Mouse (Mus musculus): ENCODE measurements around the gene Pam. TPM values are rescaled to one million over a fixed set of nuclear protein-coding genes. Genes with fewer than 3 reads are reported as not detected.

The Pam gene
- polyA plus RNA-seq, 1 experiment from 2014 or later, result 21.5 TPM

DNA sequence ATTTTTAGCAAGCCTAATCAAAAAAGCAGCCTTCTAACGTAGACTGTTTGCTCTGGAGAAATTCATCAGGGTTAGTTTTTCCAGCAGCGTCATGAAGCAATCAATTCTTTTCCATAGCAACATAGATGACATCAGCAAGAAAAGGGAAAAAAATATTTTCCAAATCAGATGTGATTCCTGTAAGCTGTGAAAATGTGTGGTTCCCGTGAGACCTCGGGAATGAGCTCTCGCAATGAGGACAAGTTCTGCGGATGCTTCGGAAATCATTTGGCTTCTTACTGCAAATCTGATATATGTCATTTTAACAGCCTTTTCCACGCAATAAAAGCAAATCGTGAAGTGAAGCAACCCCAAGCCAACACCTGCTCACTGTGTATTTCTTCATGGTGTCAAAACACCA, 207.9 kb downstream of the Pam start:
- no peaks in the 10 kb centered on the region for H3K4me1 ChIP-seq (replicated peaks; ENCODE audit: control insufficient read depth, insufficient read depth, low read length)
- no peak overlapping the region for H3K4me2 ChIP-seq (ENCODE audit: low read depth, low read length, severe bottlenecking)
- no peak overlapping the region for H3K27ac ChIP-seq (ENCODE audit: low read depth, low read length)
- H3K36me3 ChIP-seq (ENCODE audit: control insufficient read depth, insufficient read depth, low read length), result no peaks in the 10 kb centered on the region
- H3K9me3 ChIP-seq (ENCODE audit: control insufficient read depth, low read length), result no peaks in the 10 kb centered on the region
- no peaks in the 10 kb centered on the region for H3K27me3 ChIP-seq (ENCODE audit: control insufficient read depth, insufficient read depth, low read length)
- DNase-seq (ENCODE audit: low spot score) (no peak), ATAC-seq (replicated peaks; ENCODE audit: low FRiP score) (no peak)
- no peak overlapping the region for H3K9ac ChIP-seq (ENCODE audit: low read length)
- WGBS, result 93% methylated on average over 9 of the region's 9 CpGs
- H3K4me3 ChIP-seq (ENCODE audit: low read depth, low read length), result no peak overlapping the region

DNA sequence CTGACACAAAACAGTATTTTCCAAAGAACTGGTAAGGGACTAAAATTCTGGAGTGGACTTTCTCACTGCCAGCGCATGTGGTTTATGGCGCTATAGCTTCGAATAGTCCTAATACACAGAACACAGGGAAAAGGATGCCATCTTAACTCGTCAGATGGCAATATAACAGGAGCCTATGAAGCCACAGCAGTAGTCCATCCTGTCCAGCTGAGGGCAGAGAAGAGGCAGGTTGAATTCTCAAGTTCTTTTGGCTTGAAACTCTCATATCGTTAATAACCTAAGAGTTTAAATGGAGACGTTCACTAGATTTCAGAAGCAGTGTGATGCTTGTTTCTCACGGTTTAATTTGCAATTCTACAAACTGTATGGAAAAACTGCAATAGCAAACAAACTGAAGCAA, 211.9 kb downstream of the Pam start:
- no peaks in the 10 kb centered on the region for H3K27me3 ChIP-seq (ENCODE audit: control insufficient read depth, insufficient read depth, low read length)
- no peak overlapping the region for H3K4me3 ChIP-seq (ENCODE audit: low read depth, low read length)
- no peaks in the 10 kb centered on the region for H3K4me1 ChIP-seq (replicated peaks; ENCODE audit: control insufficient read depth, insufficient read depth, low read length)
- no peaks in the 10 kb centered on the region for H3K9me3 ChIP-seq (ENCODE audit: control insufficient read depth, low read length)
- H3K4me2 ChIP-seq (ENCODE audit: low read depth, low read length, severe bottlenecking), result no peak overlapping the region
- DNase-seq (ENCODE audit: low spot score) (no peak), ATAC-seq (replicated peaks; ENCODE audit: low FRiP score) (no peak)
- no peaks in the 10 kb centered on the region for H3K36me3 ChIP-seq (ENCODE audit: control insufficient read depth, insufficient read depth, low read length)
- H3K27ac ChIP-seq (ENCODE audit: low read depth, low read length), result no peak overlapping the region
- 87% methylated on average over 7 of the region's 7 CpGs for WGBS
- no peak overlapping the region for H3K9ac ChIP-seq (ENCODE audit: low read length)

DNA sequence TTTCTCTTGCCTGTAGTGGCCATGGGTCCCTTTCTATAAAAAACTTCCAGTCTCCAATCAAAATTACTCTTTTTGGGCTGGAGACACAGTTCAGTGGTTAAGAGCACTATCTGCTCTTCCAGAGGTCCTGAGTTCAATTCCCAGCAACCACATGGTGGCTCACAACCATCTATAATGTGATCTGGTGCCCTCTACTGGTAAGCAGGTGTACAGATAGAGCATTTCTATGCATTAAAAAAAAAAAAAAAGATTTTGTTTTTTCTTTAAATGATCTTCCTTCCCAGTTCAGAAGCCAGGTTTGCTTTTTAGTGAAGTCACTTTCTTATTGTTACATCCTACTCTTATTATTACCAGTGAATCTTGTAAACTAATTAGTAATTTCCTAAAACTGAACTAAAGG, 218.4 kb downstream of the Pam start:
- Histone ChIP-seq H3K4me2 (ENCODE audit: low read depth, low read length, severe bottlenecking) (no peak overlapping the region), H3K4me1 (replicated peaks; ENCODE audit: control insufficient read depth, insufficient read depth, low read length) (no peaks in the 10 kb centered on the region), H3K27me3 (ENCODE audit: control insufficient read depth, insufficient read depth, low read length) (no peaks in the 10 kb centered on the region), H3K27ac (ENCODE audit: low read depth, low read length) (no peak overlapping the region), H3K9me3 (ENCODE audit: control insufficient read depth, low read length) (no peaks in the 10 kb centered on the region), H3K4me3 (ENCODE audit: low read depth, low read length) (no peak overlapping the region), H3K9ac (ENCODE audit: low read length) (no peak overlapping the region), H3K36me3 (ENCODE audit: control insufficient read depth, insufficient read depth, low read length) (no peaks in the 10 kb centered on the region; the same call in 1 of the 2 replicates)
- no peak for DNase-seq (ENCODE audit: low spot score)
- ATAC-seq (replicated peaks; ENCODE audit: low FRiP score), result no peak

DNA sequence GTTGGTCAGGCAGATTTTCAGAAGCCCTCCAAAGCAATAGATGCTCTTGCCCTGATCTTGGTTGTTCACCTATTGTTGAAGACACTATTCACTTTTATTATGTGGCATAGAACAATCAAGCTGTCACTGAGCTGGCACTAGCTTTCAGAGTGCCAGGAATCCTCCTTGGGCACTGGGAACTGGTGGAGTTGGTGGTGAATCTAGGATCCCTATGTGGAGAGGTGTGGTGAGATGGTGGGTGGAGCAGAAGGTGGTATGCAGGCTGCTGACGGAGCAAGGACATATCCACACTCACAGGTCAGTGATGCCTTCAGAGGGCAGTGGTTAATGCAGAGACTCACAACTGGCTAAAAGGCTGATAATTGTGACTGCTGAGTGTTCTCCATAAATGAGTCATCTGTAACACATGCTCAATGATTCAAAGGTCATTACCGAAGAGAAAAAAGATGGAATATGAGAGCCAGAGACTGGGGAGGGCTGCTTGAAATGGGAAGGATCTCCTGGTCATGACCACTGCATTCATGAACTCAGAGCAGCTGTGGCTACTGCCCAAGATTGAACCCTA, 221.9 kb downstream of the Pam start:
- Histone ChIP-seq H3K4me3 (ENCODE audit: low read depth, low read length) (no peak overlapping the region), H3K9me3 (ENCODE audit: control insufficient read depth, low read length) (no peaks in the 10 kb centered on the region), H3K9ac (ENCODE audit: low read length) (no peak overlapping the region), H3K4me1 (replicated peaks; ENCODE audit: control insufficient read depth, insufficient read depth, low read length) (no peaks in the 10 kb centered on the region), H3K27me3 (ENCODE audit: control insufficient read depth, insufficient read depth, low read length) (no peaks in the 10 kb centered on the region), H3K4me2 (ENCODE audit: low read depth, low read length, severe bottlenecking) (no peak overlapping the region), H3K27ac (ENCODE audit: low read depth, low read length) (no peak overlapping the region), H3K36me3 (ENCODE audit: control insufficient read depth, insufficient read depth, low read length) (no peaks in the 10 kb centered on the region; the same call in 1 of the 2 replicates)
- no peak for DNase-seq (ENCODE audit: low spot score)
- ATAC-seq (replicated peaks; ENCODE audit: low FRiP score), result no peak
- WGBS, result 93% methylated on average over 2 of the region's 2 CpGs

DNA sequence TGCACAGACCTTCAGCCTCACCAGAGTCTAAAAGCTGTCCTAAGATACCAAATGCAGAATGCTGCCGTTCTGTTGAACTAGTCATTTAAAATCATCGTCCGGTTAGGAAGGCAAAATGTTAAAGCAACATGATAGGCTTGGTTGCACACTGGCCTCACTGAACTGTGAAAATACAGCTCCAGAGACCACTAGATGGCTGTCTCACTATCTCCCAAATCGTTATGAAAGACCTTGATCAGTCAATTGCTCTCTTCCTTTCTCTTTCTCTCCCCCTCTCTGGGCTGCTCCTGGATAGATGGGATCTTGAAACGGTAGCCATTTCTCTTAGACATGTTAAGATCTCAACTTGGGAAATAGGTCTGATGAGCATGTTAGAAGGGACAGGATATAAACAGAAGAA, 223.0 kb downstream of the Pam start:
- Histone ChIP-seq H3K4me3 (ENCODE audit: low read depth, low read length) (no peak overlapping the region), H3K27ac (ENCODE audit: low read depth, low read length) (no peak overlapping the region), H3K36me3 (ENCODE audit: control insufficient read depth, insufficient read depth, low read length) (no peaks in the 10 kb centered on the region; the same call in 1 of the 2 replicates), H3K4me2 (ENCODE audit: low read depth, low read length, severe bottlenecking) (no peak overlapping the region), H3K4me1 (replicated peaks; ENCODE audit: control insufficient read depth, insufficient read depth, low read length) (no peaks in the 10 kb centered on the region), H3K27me3 (ENCODE audit: control insufficient read depth, insufficient read depth, low read length) (no peaks in the 10 kb centered on the region), H3K9me3 (ENCODE audit: control insufficient read depth, low read length) (no peaks in the 10 kb centered on the region), H3K9ac (ENCODE audit: low read length) (no peak overlapping the region)
- DNase-seq (ENCODE audit: low spot score), result no peak
- 59% methylated on average over 5 of the region's 5 CpGs for WGBS
- no peak for ATAC-seq (replicated peaks; ENCODE audit: low FRiP score)

DNA sequence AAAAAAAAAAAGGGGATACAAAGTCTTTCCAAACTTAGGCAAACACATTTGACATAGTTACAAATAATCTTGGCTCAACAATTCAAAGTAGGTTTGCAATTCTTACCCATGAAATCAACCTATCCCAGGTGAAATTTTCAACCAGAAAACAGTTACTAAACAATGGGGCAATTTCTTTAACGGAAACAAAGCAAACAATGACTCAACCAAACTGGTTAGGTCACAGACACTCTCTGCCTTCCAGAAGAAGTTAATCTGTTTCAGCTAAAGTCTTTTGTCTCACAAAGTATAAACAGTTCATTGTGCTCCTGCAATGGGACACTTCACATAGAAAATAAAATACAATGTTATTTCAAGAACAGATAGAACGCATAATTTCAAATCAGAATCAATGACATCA, 223.4 kb downstream of the Pam start:
- no peaks in the 10 kb centered on the region for H3K27me3 ChIP-seq (ENCODE audit: control insufficient read depth, insufficient read depth, low read length)
- no peaks in the 10 kb centered on the region for H3K4me1 ChIP-seq (replicated peaks; ENCODE audit: control insufficient read depth, insufficient read depth, low read length)
- DNase-seq (ENCODE audit: low spot score), result no peak
- no peak overlapping the region for H3K9ac ChIP-seq (ENCODE audit: low read length)
- no peak overlapping the region for H3K27ac ChIP-seq (ENCODE audit: low read depth, low read length)
- H3K4me2 ChIP-seq (ENCODE audit: low read depth, low read length, severe bottlenecking), result no peak overlapping the region
- no peaks in the 10 kb centered on the region; the same call in 1 of the 2 replicates for H3K36me3 ChIP-seq (ENCODE audit: control insufficient read depth, insufficient read depth, low read length)
- no peak overlapping the region for H3K4me3 ChIP-seq (ENCODE audit: low read depth, low read length)
- H3K9me3 ChIP-seq (ENCODE audit: control insufficient read depth, low read length), result no peaks in the 10 kb centered on the region
- no peak for ATAC-seq (replicated peaks; ENCODE audit: low FRiP score)
- whole genome bisulfite sequencing, result 79% methylated on average over 2 of the region's 2 CpGs

DNA sequence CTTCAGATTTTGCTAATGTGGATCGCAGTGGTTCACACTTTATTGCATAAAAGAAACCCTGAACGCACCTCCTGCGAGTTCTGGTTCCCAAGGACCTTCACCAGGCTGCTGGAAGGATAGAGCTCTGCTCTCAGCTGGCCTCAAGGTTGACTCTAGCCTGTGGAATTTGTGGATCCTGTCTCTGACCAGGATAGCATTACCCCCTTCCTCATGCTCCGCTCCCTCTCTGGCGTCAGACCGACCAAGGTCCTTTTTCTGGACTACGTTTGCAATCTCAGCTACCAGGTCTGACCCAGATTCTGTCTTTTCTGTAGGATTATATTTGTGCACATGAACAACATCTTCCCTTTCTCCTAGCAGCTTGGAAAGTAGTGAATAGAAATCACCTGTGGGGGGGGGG, 231.3 kb downstream of the Pam start:
- Histone ChIP-seq H3K9me3 (ENCODE audit: control insufficient read depth, low read length) (no peaks in the 10 kb centered on the region), H3K27me3 (ENCODE audit: control insufficient read depth, insufficient read depth, low read length) (no peaks in the 10 kb centered on the region), H3K4me1 (replicated peaks; ENCODE audit: control insufficient read depth, insufficient read depth, low read length) (no peaks in the 10 kb centered on the region), H3K4me2 (ENCODE audit: low read depth, low read length, severe bottlenecking) (no peak overlapping the region), H3K36me3 (ENCODE audit: control insufficient read depth, insufficient read depth, low read length) (no peaks in the 10 kb centered on the region), H3K4me3 (ENCODE audit: low read depth, low read length) (no peak overlapping the region), H3K27ac (ENCODE audit: low read depth, low read length) (no peak overlapping the region), H3K9ac (ENCODE audit: low read length) (no peak overlapping the region)
- 94% methylated on average over 7 of the region's 7 CpGs for WGBS
- DNase-seq (ENCODE audit: low spot score) (no peak), ATAC-seq (replicated peaks; ENCODE audit: low FRiP score) (no peak)

DNA sequence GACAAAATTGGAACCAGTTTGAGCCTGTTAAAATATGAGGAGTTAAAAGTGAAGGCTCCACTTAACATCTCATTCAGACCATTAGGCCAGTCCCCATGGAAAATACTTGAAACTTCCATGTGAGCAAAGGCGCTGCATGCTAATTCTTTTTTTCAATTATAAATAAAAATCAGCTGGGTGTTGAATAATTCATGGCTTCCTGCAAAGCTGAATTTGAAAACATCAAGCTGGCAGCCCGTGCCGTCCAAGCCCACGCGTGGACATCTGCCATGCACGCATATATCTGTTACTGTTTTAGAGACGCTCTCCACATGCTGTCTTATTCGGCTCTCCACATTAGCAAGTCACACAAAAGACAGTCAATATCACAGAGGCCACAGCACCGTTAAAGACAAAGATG, 232.3 kb downstream of the Pam start:
- H3K27ac ChIP-seq (ENCODE audit: low read depth, low read length), result 0 out of 2 replicates have a peak overlapping the region, but pooled peaks have one; percentile 31
- H3K36me3 ChIP-seq (ENCODE audit: control insufficient read depth, insufficient read depth, low read length), result no peaks in the 10 kb centered on the region
- 51% methylated on average over 9 of the region's 9 CpGs for WGBS
- H3K9me3 ChIP-seq (ENCODE audit: control insufficient read depth, low read length), result no peaks in the 10 kb centered on the region
- no peak for DNase-seq (ENCODE audit: low spot score)
- H3K27me3 ChIP-seq (ENCODE audit: control insufficient read depth, insufficient read depth, low read length), result no peaks in the 10 kb centered on the region
- H3K4me1 ChIP-seq (replicated peaks; ENCODE audit: control insufficient read depth, insufficient read depth, low read length), result no peaks in the 10 kb centered on the region
- ATAC-seq (replicated peaks; ENCODE audit: low FRiP score), result peak; percentile 76
- no peak overlapping the region for H3K4me2 ChIP-seq (ENCODE audit: low read depth, low read length, severe bottlenecking)
- no peak overlapping the region for H3K9ac ChIP-seq (ENCODE audit: low read length)
- H3K4me3 ChIP-seq (ENCODE audit: low read depth, low read length), result no peak overlapping the region

DNA sequence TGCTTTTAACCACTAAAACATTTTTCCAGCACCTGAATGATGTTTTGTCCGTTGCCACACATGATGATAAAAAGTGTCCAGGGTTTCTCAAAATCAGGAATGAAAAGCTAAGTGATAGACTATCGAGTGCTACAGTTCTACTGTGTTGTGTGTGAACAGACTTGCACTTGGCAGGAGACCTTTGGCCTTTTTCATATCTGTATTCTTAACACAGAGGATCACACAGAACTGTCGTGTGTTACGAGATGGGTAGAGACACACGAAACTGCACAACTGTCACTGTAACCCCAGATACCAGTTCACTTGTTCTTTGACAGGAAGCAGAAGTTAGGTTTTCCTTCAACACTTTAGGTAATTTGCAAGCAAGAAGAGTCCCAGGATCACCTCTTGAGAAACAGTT, 232.7 kb downstream of the Pam start:
- H3K27ac ChIP-seq (ENCODE audit: low read depth, low read length), result no peak overlapping the region
- ATAC-seq (replicated peaks; ENCODE audit: low FRiP score), result peak; percentile 5; the same call in 1 of the 2 replicates
- 88% methylated on average over 5 of the region's 5 CpGs for WGBS

More for the DNA sequence above, 232.7 kb downstream of the Pam start:
- DNase-seq (ENCODE audit: low spot score), result no peak
- Histone ChIP-seq H3K36me3 (ENCODE audit: control insufficient read depth, insufficient read depth, low read length) (no peaks in the 10 kb centered on the region), H3K9me3 (ENCODE audit: control insufficient read depth, low read length) (no peaks in the 10 kb centered on the region), H3K4me1 (replicated peaks; ENCODE audit: control insufficient read depth, insufficient read depth, low read length) (no peaks in the 10 kb centered on the region), H3K27me3 (ENCODE audit: control insufficient read depth, insufficient read depth, low read length) (no peaks in the 10 kb centered on the region), H3K4me2 (ENCODE audit: low read depth, low read length, severe bottlenecking) (no peak overlapping the region), H3K9ac (ENCODE audit: low read length) (no peak overlapping the region), H3K4me3 (ENCODE audit: low read depth, low read length) (no peak overlapping the region)

Data from forebrain, embryonic 11.5 days (tissue).